Mouse (Mus musculus) olfactory bulb, adult 2 months (tissue): ENCODE results near the gene Orai1.

Experiments
- CTCF ChIP-seq: fragments of 200-500 bp; IDR thresholded peaks from 2 replicates; pipeline ENCODE4 v1.5.1; 2012; ENCODE audit warnings: low read depth, mild to moderate bottlenecking, low read length, moderate library complexity; ENCODE audit not compliant: insufficient read depth
- POLR2A ChIP-seq: fragments of 200-500 bp; IDR thresholded peaks from 2 replicates; pipeline ENCODE4 v1.6.1; 2012; ENCODE audit warnings: mild to moderate bottlenecking, low read depth, low read length, moderate library complexity; ENCODE audit not compliant: insufficient read depth

DNA sequence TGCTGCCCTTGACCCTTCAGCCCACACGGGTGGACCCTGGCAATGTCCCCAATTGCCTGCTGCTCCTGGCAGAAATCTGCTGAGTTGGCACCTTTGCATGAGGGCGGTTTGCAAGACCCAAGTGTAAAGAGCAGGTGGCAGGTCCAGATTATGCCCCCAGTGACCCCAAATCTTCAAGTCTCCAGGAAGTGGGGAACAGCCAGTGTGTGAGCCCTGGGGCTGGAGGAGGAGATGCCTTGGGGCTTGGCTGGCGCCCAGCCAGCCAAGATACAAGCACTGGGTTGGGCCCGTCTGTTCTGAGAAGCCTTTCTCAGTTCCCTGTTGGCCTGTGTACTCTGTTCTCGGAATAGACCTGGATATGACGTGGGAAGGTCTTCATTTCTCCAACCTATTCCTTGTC lies 12.6 kb downstream of the Orai1 start:
- TF ChIP-seq POLR2A (no peak), CTCF (no peak)
